In genomic region chr11:21079400-21079799, GRCm38 (mm10) we compare ENCODE assay signal across 20 mouse cellular contexts. TPM values are rescaled to one million over a fixed set of nuclear protein-coding genes. Genes with fewer than 3 reads are reported as not detected.
DNase-seq lines count a peak whose midpoint lies in the region; ATAC-seq and TF ChIP-seq lines count a peak whose summit lies in the region.
"Had no signal": no experiment of that assay in that cellular context is flagged by ENCODE, and none has a peak within 500 bp of the region (broad histone marks: within the 10 kb centered on the region; RNA-seq: fewer than 3 reads in every experiment).

No protein-coding gene starts in this region.

- no peak for ATAC-seq in heart, embryonic 13.5 days (ENCODE audit: extremely low read depth, insufficient number of reproducible peaks, low FRiP score, low TSS enrichment)
- no peak for ATAC-seq in liver, embryonic 12.5 days
- peak; percentile 65 for ATAC-seq in liver, postnatal 0 days
- peak; percentile 89 for ATAC-seq in stomach, embryonic 14.5 days (ENCODE audit: insufficient number of reproducible peaks, insufficient read depth, low FRiP score, low read depth)
- no peak for ATAC-seq in hindbrain, embryonic 14.5 days (ENCODE audit: low FRiP score)
- ATAC-seq: hindbrain, embryonic 16.5 days had no signal

- no peak for DNase-seq in heart, postnatal 25 days (ENCODE audit: low spot score)
- peak; percentile 93 for DNase-seq in liver, adult 2 months (ENCODE audit: extremely low read depth, low read depth, low spot score)
- DNase-seq in liver, postnatal 0 days: no peak
- DNase-seq in hindbrain, embryonic 14.5 days (ENCODE audit: low spot score): no peak
- DNase-seq: cerebellum, postnatal 14 days; embryo, embryonic 11 days; gastrocnemius, postnatal 14 days; kidney, adult 2 months; kidney, postnatal 14 days; layer of hippocampus, adult 9-11 months; liver, embryonic 13.5 days; spleen, adult 18-20 months; thymus, postnatal 25 days had no signal

- TF ChIP-seq POLR2A in liver, adult 2 months (IDR thresholded peaks at IDR 0.05; ENCODE audit: extremely low read depth, insufficient read depth, low read length): no peak

- H3K9ac ChIP-seq in heart, embryonic 13.5 days: no peak overlapping the region
- no peak overlapping the region for H3K9ac ChIP-seq in liver, adult 2 months (ENCODE audit: low read depth, low read length)
- H3K9ac ChIP-seq in liver, embryonic 12.5 days: no peak overlapping the region
- H3K9ac ChIP-seq in liver, postnatal 0 days (replicated peaks): no peak overlapping the region
- H3K9ac ChIP-seq in stomach, embryonic 14.5 days (replicated peaks; ENCODE audit: low read depth, low read length): no peak overlapping the region
- H3K9ac ChIP-seq in hindbrain, embryonic 14.5 days: no peak overlapping the region
- H3K9ac ChIP-seq: embryonic facial prominence, embryonic 15.5 days; liver, embryonic 13.5 days had no signal

- no peaks in the 10 kb centered on the region for H3K79me2 ChIP-seq in liver, adult 2 months (ENCODE audit: control insufficient read depth, insufficient read depth, low read length)

- peaks cover 9% of the 10 kb centered on the region; the same call in 1 of the 2 replicates for H3K27me3 ChIP-seq in heart, embryonic 13.5 days (replicated peaks)
- H3K27me3 ChIP-seq in liver, adult 2 months (ENCODE audit: control insufficient read depth, insufficient read depth, low read length): no peaks in the 10 kb centered on the region
- H3K27me3 ChIP-seq in liver, embryonic 12.5 days (replicated peaks): peaks cover 10% of the 10 kb centered on the region; the same call in 1 of the 2 replicates
- H3K27me3 ChIP-seq in liver, postnatal 0 days (ENCODE audit: insufficient read depth, low read length): no peaks in the 10 kb centered on the region
- no peaks in the 10 kb centered on the region for H3K27me3 ChIP-seq in stomach, embryonic 14.5 days (ENCODE audit: control insufficient read depth, insufficient read depth, low read length)
- H3K27me3 ChIP-seq in hindbrain, embryonic 14.5 days (ENCODE audit: control insufficient read depth, insufficient read depth, low read length): no peaks in the 10 kb centered on the region
- H3K27me3 ChIP-seq: embryonic facial prominence, embryonic 15.5 days had no signal

- H3K27ac ChIP-seq in heart, embryonic 13.5 days (replicated peaks): no peak overlapping the region
- H3K27ac ChIP-seq in liver, adult 2 months (replicated peaks; ENCODE audit: insufficient read depth, low read depth, low read length): 0 out of 2 replicates have a peak overlapping the region, but pooled peaks have one; percentile 12
- no peak overlapping the region for H3K27ac ChIP-seq in liver, embryonic 12.5 days
- 0 out of 2 replicates have a peak overlapping the region, but pooled peaks have one; percentile 23 for H3K27ac ChIP-seq in liver, postnatal 0 days (ENCODE audit: low read depth)
- H3K27ac ChIP-seq in stomach, embryonic 14.5 days (ENCODE audit: low read length): no peak overlapping the region
- no peak overlapping the region for H3K27ac ChIP-seq in hindbrain, embryonic 14.5 days
- H3K27ac ChIP-seq: embryonic facial prominence, embryonic 15.5 days; forebrain, embryonic 10.5 days; liver, embryonic 13.5 days had no signal

- H3K4me3 ChIP-seq in heart, embryonic 13.5 days: no peak overlapping the region
- no peak overlapping the region; the same call in 1 of the 2 replicates for H3K4me3 ChIP-seq in liver, adult 2 months (ENCODE audit: insufficient read depth, low read depth, low read length)
- no peak overlapping the region for H3K4me3 ChIP-seq in liver, embryonic 12.5 days
- no peak overlapping the region for H3K4me3 ChIP-seq in liver, postnatal 0 days (ENCODE audit: low read depth, low read length)
- H3K4me3 ChIP-seq in stomach, embryonic 14.5 days (ENCODE audit: low read depth, low read length): no peak overlapping the region
- H3K4me3 ChIP-seq in hindbrain, embryonic 14.5 days (replicated peaks; ENCODE audit: low read length): no peak overlapping the region
- H3K4me3 ChIP-seq: embryonic facial prominence, embryonic 15.5 days; forebrain, embryonic 10.5 days; liver, embryonic 13.5 days had no signal

- no peak for TF ChIP-seq EP300 in liver, postnatal 0 days (IDR thresholded peaks at IDR 0.05; ENCODE audit: low read depth)

- WGBS in heart, embryonic 13.5 days: 13% methylated on average over 2 of the region's 2 CpGs
- 14% methylated on average over 2 of the region's 2 CpGs for WGBS in liver, adult 2 months
- WGBS in liver, embryonic 12.5 days (ENCODE audit: insufficient replicate concordance): 52% methylated on average over 2 of the region's 2 CpGs
- WGBS in liver, postnatal 0 days (ENCODE audit: insufficient replicate concordance): 51% methylated on average over 2 of the region's 2 CpGs
- WGBS in stomach, embryonic 14.5 days: 26% methylated on average over 2 of the region's 2 CpGs
- WGBS in hindbrain, embryonic 14.5 days: 82% methylated on average over 2 of the region's 2 CpGs

- no peaks in the 10 kb centered on the region for H3K9me3 ChIP-seq in heart, embryonic 13.5 days
- no peaks in the 10 kb centered on the region for H3K9me3 ChIP-seq in liver, embryonic 12.5 days (replicated peaks)
- H3K9me3 ChIP-seq in liver, postnatal 0 days (ENCODE audit: low read length): no peaks in the 10 kb centered on the region
- no peaks in the 10 kb centered on the region for H3K9me3 ChIP-seq in stomach, embryonic 14.5 days (ENCODE audit: control insufficient read depth, low read depth, low read length)
- no peaks in the 10 kb centered on the region for H3K9me3 ChIP-seq in hindbrain, embryonic 14.5 days (ENCODE audit: control insufficient read depth, low read length)
- H3K9me3 ChIP-seq: embryonic facial prominence, embryonic 15.5 days; forebrain, embryonic 10.5 days; liver, embryonic 13.5 days had no signal

- peak overlapping the region; percentile 18; the same call in 1 of the 2 replicates for H3K4me2 ChIP-seq in heart, embryonic 13.5 days
- no peak overlapping the region for H3K4me2 ChIP-seq in liver, embryonic 12.5 days
- peak overlapping the region; percentile 40 for H3K4me2 ChIP-seq in liver, postnatal 0 days (ENCODE audit: low read depth, low read length)
- H3K4me2 ChIP-seq in stomach, embryonic 14.5 days (replicated peaks; ENCODE audit: low read depth, low read length): no peak overlapping the region
- no peak overlapping the region for H3K4me2 ChIP-seq in hindbrain, embryonic 14.5 days (replicated peaks)
- H3K4me2 ChIP-seq: embryonic facial prominence, embryonic 15.5 days; heart, embryonic 11.5 days; liver, embryonic 13.5 days had no signal

- H3K4me1 ChIP-seq in heart, embryonic 13.5 days: peaks cover 30% of the 10 kb centered on the region
- H3K4me1 ChIP-seq in liver, adult 2 months (ENCODE audit: control insufficient read depth, insufficient read depth, low read length): peaks cover 14% of the 10 kb centered on the region; the same call in 1 of the 2 replicates
- H3K4me1 ChIP-seq in liver, embryonic 12.5 days: peaks cover 12% of the 10 kb centered on the region
- H3K4me1 ChIP-seq in liver, postnatal 0 days (ENCODE audit: insufficient read depth): peaks cover 8% of the 10 kb centered on the region
- no peaks in the 10 kb centered on the region; the same call in 1 of the 2 replicates for H3K4me1 ChIP-seq in stomach, embryonic 14.5 days (ENCODE audit: control insufficient read depth, insufficient read depth, low read length)
- no peaks in the 10 kb centered on the region for H3K4me1 ChIP-seq in hindbrain, embryonic 14.5 days (replicated peaks; ENCODE audit: control insufficient read depth, insufficient read depth, low read length)
- H3K4me1 ChIP-seq: embryonic facial prominence, embryonic 15.5 days had no signal

- no peak for TF ChIP-seq CTCF in liver, adult 2 months (IDR thresholded peaks at IDR 0.05; ENCODE audit: low read depth, low read length)
- TF ChIP-seq CTCF in liver, postnatal 0 days (IDR thresholded peaks at IDR 0.05; ENCODE audit: low read depth): no peak

- H3K36me3 ChIP-seq in heart, embryonic 13.5 days: no peaks in the 10 kb centered on the region
- H3K36me3 ChIP-seq in liver, adult 2 months (ENCODE audit: control insufficient read depth, insufficient read depth, low read length): no peaks in the 10 kb centered on the region
- H3K36me3 ChIP-seq in liver, embryonic 12.5 days: no peaks in the 10 kb centered on the region
- H3K36me3 ChIP-seq in liver, postnatal 0 days (replicated peaks; ENCODE audit: insufficient read depth, low read length): no peaks in the 10 kb centered on the region
- H3K36me3 ChIP-seq in stomach, embryonic 14.5 days (ENCODE audit: control insufficient read depth, insufficient read depth, low read length): no peaks in the 10 kb centered on the region
- no peaks in the 10 kb centered on the region for H3K36me3 ChIP-seq in hindbrain, embryonic 14.5 days (replicated peaks; ENCODE audit: control insufficient read depth, insufficient read depth)
- H3K36me3 ChIP-seq: embryonic facial prominence, embryonic 15.5 days; forebrain, embryonic 10.5 days; liver, embryonic 13.5 days had no signal

- intact Hi-C loops in heart, postnatal 25 days (cut with DNase I): no loop called here

RNA-seq across cellular contexts. Expression of gene Peli1, which starts 11.7 kb away (rescaled TPM):
- 21.1 and 21.6 TPM in 2 replicates for polyA plus RNA-seq in heart, embryonic 13.5 days (2015; fragmentation: Nextera tagmentation; extraction: Ambion mirVana)
- 10 to 100 TPM; 12.4 to 16.0 TPM for total RNA-seq in heart, postnatal 25 days (2021)
- total RNA-seq in liver, adult 2 months (2014; rRNA removed): 15.4 and 19.9 TPM in 2 replicates
- polyA plus RNA-seq in liver, adult 2 months (2012; rRNA removed): 5.6 and 7.5 TPM in 2 replicates
- 18.3 and 18.7 TPM in 2 replicates for polyA plus RNA-seq in liver, embryonic 12.5 days (2016; fragmentation: Nextera tagmentation; extraction: Ambion mirVana)
- polyA plus RNA-seq in liver, postnatal 0 days (2015; fragmentation: Nextera tagmentation; extraction: Ambion mirVana): 9.8 and 10.5 TPM in 2 replicates
- 38.8 and 44.0 TPM in 2 replicates for polyA plus RNA-seq in stomach, embryonic 14.5 days (2014; fragmentation: Nextera tagmentation; extraction: Ambion mirVana)
- 82.6 and 85.0 TPM in 2 replicates for polyA plus RNA-seq in hindbrain, embryonic 14.5 days (2014; fragmentation: Nextera tagmentation; extraction: Ambion mirVana)

Comparison
In these comparisons a context has a peak if more than half of its experiments do, and no peak if none do; other contexts are left out.
1. ATAC-seq: peak in liver, postnatal 0 days (single experiment) and stomach, embryonic 14.5 days (single experiment); none in heart, embryonic 13.5 days (single experiment), liver, embryonic 12.5 days (single experiment) and hindbrain, embryonic 14.5 days (single experiment).
2. H3K27ac ChIP-seq: peak in liver, adult 2 months (single experiment) and liver, postnatal 0 days (single experiment); none in heart, embryonic 13.5 days (single experiment), liver, embryonic 12.5 days (single experiment), stomach, embryonic 14.5 days (single experiment) and hindbrain, embryonic 14.5 days (single experiment).
3. H3K4me2 ChIP-seq: peak in heart, embryonic 13.5 days (single experiment) and liver, postnatal 0 days (single experiment); none in liver, embryonic 12.5 days (single experiment), stomach, embryonic 14.5 days (single experiment) and hindbrain, embryonic 14.5 days (single experiment).